Mouse (Mus musculus) embryo, embryonic 10 days (tissue): Measurements from ENCODE around the gene Vps26a.
A peak's percentile ranks its signal among the peaks of the same experiment; 100 is the strongest.

Experiments used
- DNase-seq: peaks from one replicate; pipeline ENCODE4 v3.0.0-alpha.2; 2015; ENCODE audit warnings: low spot score

Vps26a gene

GRCm38 (mm10) chr10:62418831-62419356, 67.7 kb downstream of the Vps26a start:
- no peak for DNase-seq

GRCm38 (mm10) chr10:62413606-62413982, 73.0 kb downstream of the Vps26a start:
- no peak for DNase-seq

- no peak for DNase-seq
These were observed 73.5 kb downstream of the Vps26a start for GRCm38 (mm10) chr10:62412906-62413605.

- no peak for DNase-seq
These were observed 74.9 kb downstream of the Vps26a start for GRCm38 (mm10) chr10:62411431-62412410.

GRCm38 (mm10) chr10:62410943-62411342, 75.7 kb downstream of the Vps26a start:
- DNase-seq, result peak; percentile 88
